Mouse (Mus musculus) adrenal gland, adult (tissue): ENCODE measurements around the gene Bmf.

Source experiments
- DNase-seq, 2 experiments: peaks; one replicate each; pipeline ENCODE4 v3.0.0; 2022 to 2023; ENCODE audit warnings: low spot score in 1 of 2; ENCODE audit not compliant: inconsistent age in 2 of 2

Bmf gene

GRCm38 (mm10) chr2:118545242-118546103 lies 4.0 kb downstream of the Bmf start:
- peak; percentile 93 to 97 for DNase-seq

DNA sequence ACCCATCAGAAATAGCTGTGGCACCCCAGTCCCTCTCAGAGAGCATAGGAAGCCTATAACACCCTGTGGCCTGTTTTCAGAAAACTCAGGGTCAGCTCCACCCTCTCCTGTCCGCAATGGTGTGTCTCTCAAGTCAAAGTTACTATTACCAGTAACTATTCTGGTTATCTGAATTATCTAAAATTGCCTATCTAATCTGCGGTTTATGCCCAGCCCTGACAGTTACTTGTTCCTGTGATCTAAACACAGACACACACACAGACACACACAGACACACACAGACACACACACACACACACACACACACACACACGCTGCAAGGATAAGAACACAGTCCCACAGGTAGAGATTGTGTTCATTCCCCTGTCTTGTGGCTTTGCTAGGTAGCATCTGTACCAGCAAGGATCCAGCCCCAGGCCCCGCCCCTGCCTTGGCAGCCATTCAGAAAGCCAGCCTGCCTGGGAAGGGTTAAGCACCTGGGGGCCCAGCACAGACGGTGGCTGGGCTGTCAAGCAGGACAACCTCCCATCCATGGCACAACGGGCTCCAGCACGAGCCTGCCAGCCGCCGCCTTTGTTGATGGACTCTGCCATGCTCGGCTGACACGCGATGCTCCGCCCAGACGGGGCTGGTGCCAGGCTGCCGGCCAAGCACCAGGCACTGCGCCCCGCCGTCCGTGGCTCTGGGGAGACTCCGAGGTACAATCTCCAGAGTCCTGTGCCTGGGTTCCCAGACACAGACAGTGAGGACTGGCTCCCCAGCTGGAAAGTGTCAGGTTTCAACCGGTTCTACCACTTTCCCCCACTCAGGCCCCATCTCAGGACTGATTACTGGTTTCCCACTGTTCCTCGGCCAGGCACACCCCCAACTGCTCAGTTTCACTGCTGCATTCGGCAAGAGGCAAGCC lies 5.3 kb downstream of the Bmf start:
- DNase-seq: peak; percentile 90 to 96

DNA sequence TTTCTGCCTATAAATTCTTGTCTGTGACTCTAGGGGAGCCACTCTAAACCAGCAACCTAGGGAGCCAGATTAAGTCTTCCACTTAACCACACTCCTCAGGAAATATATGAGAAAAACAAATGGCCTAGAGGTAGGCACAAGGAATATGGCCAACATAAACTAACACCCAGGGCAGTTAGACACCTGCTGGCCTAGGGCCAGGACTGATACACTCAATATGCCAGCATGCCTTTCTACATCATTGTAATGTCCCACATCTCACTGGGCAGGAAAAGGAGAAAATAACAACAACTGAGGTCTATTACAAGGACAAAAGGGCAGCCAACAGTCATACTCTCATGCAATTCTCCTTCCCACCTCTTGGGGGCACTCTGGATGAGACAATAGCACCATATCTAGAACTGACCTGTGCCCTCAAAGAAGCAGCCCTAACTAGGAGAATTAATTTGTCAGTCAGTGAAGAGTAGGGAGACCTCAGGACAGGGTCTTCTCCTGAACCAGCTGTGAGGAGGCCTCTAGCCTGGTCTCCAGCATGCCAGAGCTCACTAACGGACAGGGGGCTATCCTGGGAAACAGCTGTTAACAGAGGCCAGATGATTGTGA lies 6.4 kb downstream of the Bmf start:
- peak in 1 of 2 experiments; percentile 71 for DNase-seq

GRCm38 (mm10) chr2:118541716-118542115 lies 7.8 kb downstream of the Bmf start:
- DNase-seq: peak in 1 of 2 experiments; percentile 58

GRCm38 (mm10) chr2:118540691-118541117 lies 8.8 kb downstream of the Bmf start:
- peak; percentile 79 to 91 for DNase-seq

DNA sequence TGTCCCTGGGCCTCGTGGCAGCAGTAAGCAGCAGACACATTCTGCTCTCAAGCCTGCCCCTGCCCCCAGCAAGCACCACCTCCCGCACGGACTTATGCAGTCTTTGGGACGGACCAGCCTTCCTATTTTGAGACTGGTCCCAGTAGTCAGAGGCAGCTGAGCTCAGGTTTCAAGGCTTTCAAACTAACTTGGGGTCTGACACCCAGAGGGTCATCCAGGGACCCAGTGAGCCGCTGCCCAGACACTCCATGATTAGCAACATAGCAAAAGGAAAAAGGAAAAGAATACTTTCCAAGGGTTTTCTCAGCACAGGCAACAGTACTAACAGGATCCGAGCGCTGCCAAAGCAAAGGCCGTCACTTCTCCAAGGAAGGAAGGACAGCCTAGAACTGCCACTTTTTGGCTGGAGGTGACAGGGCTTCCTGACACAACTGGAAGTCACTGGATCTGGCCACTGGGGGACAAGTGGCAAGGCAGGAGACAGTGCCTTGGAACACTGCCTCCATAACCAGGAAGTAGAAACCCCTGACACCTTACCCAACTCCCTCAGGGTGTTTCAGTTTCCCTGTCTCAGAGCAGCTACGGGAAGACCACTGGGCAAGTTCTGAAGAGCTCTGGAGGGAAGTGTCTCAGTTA lies 9.5 kb downstream of the Bmf start:
- peak in 1 of 2 experiments; percentile 85 for DNase-seq

- peak; percentile 74 to 85 for DNase-seq
Measured at GRCm38 (mm10) chr2:118539040-118539439, 10.4 kb downstream of the Bmf start.

DNA sequence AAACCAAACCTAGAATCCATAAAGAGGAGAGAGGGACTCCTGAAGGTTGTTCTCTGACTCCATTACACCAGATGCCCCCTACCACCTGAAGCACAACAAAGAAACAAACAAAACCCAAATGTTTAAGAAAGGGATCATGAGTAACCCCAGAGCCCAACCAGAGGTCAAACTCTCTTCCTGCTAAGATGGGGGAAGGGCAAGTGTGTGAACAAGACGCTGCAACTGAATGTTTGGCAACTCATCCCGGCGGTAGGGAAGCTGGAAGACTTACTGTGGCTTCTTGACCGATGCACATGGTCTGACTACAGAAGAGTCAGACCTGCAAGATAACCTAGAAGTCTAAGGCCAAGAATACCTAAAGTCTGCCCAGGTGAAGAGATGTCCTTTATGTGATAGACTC lies 12.3 kb downstream of the Bmf start:
- no peak for DNase-seq

- DNase-seq: peak; percentile 86 to 91
Measured at GRCm38 (mm10) chr2:118536553-118536952, 12.9 kb downstream of the Bmf start.

DNA sequence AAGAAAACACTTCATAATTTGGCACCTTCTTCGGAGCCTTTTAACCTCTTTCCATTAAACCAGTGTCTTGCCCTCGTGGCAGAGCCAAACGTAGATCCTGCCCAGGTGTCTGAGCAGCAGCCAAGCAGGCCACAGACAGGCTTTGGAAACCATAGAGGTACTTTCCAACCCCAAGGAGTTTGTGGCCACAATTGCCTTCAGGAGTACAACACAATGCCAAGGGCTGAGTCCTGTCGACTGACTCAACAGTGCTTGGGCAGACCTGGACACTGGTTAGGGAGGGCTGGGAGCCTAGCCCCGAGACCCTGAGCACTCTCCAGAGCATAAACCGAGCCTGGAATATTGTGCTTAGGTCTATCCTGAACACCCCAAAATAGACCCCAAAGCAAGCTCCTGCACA lies 13.4 kb downstream of the Bmf start:
- peak in 1 of 2 experiments; percentile 25 for DNase-seq

- peak; percentile 25 to 58 for DNase-seq
Measured at GRCm38 (mm10) chr2:118533969-118534368, 15.5 kb downstream of the Bmf start.

- peak; percentile 43 to 80 for DNase-seq
Measured at GRCm38 (mm10) chr2:118532855-118533675, 16.4 kb downstream of the Bmf start.

DNA sequence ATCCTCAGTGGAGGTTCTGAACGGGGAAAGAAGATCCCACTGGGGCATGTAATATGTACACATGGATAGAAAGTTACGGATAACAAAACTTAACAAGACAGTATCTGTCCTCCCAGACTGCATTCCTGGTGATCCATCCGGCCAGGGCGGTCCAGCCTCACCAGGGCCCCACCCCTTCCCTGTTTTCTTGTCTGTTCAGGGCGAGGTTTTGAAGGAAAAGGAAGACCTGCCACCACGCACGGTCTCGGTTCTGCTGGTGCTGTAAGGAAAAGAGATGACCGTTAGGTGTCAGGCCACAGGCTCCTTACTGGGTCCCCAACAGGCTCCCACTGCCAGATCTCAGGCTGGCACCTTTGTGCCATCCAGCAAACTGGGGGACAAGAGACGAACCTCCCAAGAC lies 17.1 kb downstream of the Bmf start:
- peak; percentile 37 to 60 for DNase-seq

- DNase-seq: peak; percentile 60 to 90
Measured at GRCm38 (mm10) chr2:118529466-118530181, 19.9 kb downstream of the Bmf start.

DNA sequence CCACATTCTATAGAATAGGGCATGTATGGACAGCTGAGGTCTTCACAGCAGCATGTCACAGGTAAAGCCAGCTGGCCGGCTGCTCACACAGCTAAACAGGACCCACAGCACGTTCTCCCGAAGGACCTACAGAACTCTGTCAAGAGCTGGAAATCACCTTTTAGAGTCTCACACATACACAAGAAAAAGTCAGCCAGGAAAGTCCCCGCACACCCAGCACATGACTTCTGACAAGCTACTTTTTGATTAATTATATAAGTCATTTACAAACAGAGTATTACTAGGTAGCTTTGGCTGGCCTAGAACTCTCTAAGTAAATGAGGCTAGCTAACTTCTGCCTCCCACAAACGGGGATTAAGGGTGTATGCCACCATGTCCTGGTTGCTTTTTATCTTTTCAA lies 22.9 kb downstream of the Bmf start:
- DNase-seq: no peak

- no peak for DNase-seq
Measured at GRCm38 (mm10) chr2:118524811-118525210, 24.7 kb downstream of the Bmf start.

DNA sequence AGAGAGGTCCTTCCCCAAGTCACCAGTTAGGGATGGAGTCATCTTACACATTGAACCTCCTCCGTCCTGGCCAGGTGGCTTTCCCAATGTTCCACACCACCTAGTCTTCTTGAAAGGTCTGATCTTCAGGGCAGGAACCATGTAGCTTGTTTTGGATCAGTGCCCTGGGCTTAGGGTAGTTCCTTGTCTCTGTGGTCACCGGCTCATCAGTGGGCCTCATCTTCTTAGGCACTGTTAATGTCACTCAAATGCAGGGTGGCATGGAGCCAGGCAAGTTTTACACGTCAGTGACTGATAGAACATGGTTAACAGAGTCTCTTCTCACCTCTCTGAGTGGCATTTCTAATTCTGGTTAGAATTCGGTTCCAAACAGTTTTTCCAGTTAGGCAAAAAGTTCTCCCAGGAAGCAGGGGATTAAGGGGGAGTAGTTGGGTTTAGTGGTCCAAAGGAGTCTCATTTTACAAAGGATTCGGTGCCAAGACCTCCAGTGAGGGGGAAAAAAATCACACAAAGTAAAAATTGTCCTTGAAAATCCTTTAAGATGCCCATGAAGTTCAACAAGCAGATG lies 26.2 kb downstream of the Bmf start:
- no peak for DNase-seq

DNA sequence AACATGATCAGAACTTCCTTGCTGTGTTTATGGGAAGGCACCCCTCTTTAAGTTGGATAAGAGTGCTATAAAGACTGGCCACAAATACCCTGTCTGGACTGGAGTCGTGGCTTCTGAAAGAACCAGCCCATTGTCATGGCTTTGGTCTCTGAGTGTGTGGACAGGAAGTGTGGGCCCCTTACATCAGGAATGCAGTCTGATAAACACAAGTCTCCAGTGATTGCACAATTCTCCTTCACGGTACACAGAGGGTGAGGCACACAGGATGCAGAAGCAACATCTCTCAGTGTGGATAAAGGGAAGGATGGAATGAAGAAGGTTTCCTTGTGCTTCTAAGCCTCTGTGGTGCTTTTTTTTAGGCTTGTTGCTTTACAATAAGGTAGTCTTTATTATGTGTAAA lies 27.2 kb downstream of the Bmf start:
- DNase-seq: no peak
